Mouse (Mus musculus): ENCODE results near the gene Gm6583.

DNA sequence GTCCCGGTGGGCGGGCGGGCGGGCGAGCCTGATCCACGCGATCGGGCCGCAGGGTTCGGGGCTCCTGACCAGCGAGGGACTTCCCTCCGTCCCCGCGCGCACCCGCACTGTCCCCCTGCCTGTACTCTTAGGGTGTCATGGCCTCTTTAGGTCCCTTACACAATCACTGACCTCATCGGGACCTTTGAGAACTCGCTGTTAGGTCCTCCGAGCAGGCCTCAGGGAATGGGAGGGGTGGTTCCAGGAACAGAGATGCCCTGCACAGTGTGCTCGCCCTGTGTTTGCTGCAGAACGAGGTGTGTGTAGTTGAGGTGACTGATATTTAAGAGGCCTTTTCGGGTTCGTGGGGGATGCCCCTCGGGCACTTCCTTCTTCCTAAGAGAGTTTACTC lies 12.6 kb downstream of the Gm6583 start:
- no peak for TF ChIP-seq CTCF (IDR thresholded peaks at IDR 0.05; ENCODE audit: low read depth, low read length)
- no peak for TF ChIP-seq POLR2A (IDR thresholded peaks at IDR 0.05; ENCODE audit: borderline replicate concordance, low read depth, low read length)
